Mouse (Mus musculus) testis, adult 2 months (tissue): ENCODE results near the gene Ferd3l.

Source experiments
- CTCF ChIP-seq: fragments of 200-500 bp; IDR thresholded peaks from 2 replicates; pipeline ENCODE4 v1.5.1; 2012; ENCODE audit warnings: low read depth, mild to moderate bottlenecking, inconsistent platforms, low read length, moderate library complexity; ENCODE audit not compliant: control insufficient read depth, insufficient read depth, insufficient replicate concordance
- POLR2A ChIP-seq: fragments of 200-500 bp; IDR thresholded peaks from 2 replicates; pipeline ENCODE4 v1.6.1; 2012; ENCODE audit warnings: low read depth, mild to moderate bottlenecking, inconsistent platforms, low read length, moderate library complexity; ENCODE audit not compliant: control insufficient read depth

GRCm38 (mm10) chr12:33968898-33969178 lies 40.6 kb downstream of the Ferd3l start:
- TF ChIP-seq CTCF (no peak), POLR2A (no peak)
